Mouse (Mus musculus) kidney, adult 2 months (tissue): ENCODE results near the gene Asic1. TPM values are rescaled to one million over a fixed set of nuclear protein-coding genes. Genes with fewer than 3 reads are reported as not detected.
A peak's percentile ranks its signal among the peaks of the same experiment; 100 is the strongest.

Experiments
- DNase-seq: peaks from one replicate; pipeline ENCODE4 v3.0.0; 2021
- H3K27ac ChIP-seq: fragments of 200-500 bp; 2 replicates; pipeline ENCODE4 v1.5.1; 2012; ENCODE audit warnings: low read depth, low read length, control low read depth, inconsistent platforms; ENCODE audit not compliant: insufficient read depth
- H3K27me3 ChIP-seq: fragments of 200-500 bp; replicated peaks from 2 replicates; pipeline ENCODE4 v1.6.1; 2012; ENCODE audit warnings: mild to moderate bottlenecking, moderate library complexity, low read length, inconsistent platforms; ENCODE audit not compliant: control insufficient read depth, insufficient read depth
- H3K36me3 ChIP-seq: fragments of 200-500 bp; 2 replicates; pipeline ENCODE4 v1.6.1; 2012; ENCODE audit warnings: mild to moderate bottlenecking, moderate library complexity, low read length, inconsistent platforms; ENCODE audit not compliant: control insufficient read depth, insufficient read depth
- H3K4me1 ChIP-seq: fragments of 200-500 bp; 2 replicates; pipeline ENCODE4 v1.6.1; 2011; ENCODE audit warnings: low read length; ENCODE audit not compliant: control insufficient read depth, insufficient read depth
- H3K4me3 ChIP-seq: fragments of 200-500 bp; 2 replicates; pipeline ENCODE4 v1.5.1; 2011; ENCODE audit warnings: mild to moderate bottlenecking, low read depth, low read length, control low read depth; ENCODE audit not compliant: insufficient read depth
- CTCF ChIP-seq: fragments of 200-500 bp; conservative IDR thresholded peaks from 2 replicates; pipeline ENCODE4 v1.5.1; 2011; ENCODE audit warnings: low read depth, mild to moderate bottlenecking, control low read depth, low read length, moderate library complexity, mixed read lengths; ENCODE audit not compliant: insufficient read depth, insufficient read length
- POLR2A ChIP-seq: fragments of 200-500 bp; IDR thresholded peaks from one replicate; pipeline ENCODE4 v1.6.1; 2011; ENCODE audit warnings: low read depth, low read length, control low read depth
- WGBS: fragments of 180-500 bp; shearing (Covaris S2); methylation state at CpG from one replicate; pipeline ENCODE4 v1.1.7; 2018; 5-methylcytosine and 5-hydroxymethylcytosine counted together
- polyA plus RNA-seq: library from polyadenylated mRNA; depleted of rRNA; stranded (reverse); fragments of >200 nt; gene quantifications from 2 replicates; pipeline ENCODE4 v1.2.3, GENCODE M21; 2012

Asic1 gene
- polyA plus RNA-seq, 1 experiment = 0.34 TPM

- no peak for TF ChIP-seq POLR2A
- TF ChIP-seq CTCF = peak; percentile 97
- WGBS = 52% methylated on average over 7 of the region's 7 CpGs
- no peaks in the 10 kb centered on the region for H3K27me3 ChIP-seq
- no peaks in the 10 kb centered on the region; the same call in 1 of the 2 replicates for H3K36me3 ChIP-seq
- DNase-seq = peak; percentile 89
- no peak overlapping the region for H3K4me3 ChIP-seq
- no peak overlapping the region for H3K27ac ChIP-seq
- peaks cover 22% of the 10 kb centered on the region for H3K4me1 ChIP-seq
Observed at GRCm38 (mm10) chr15:99714858-99715257, 44.7 kb downstream of the Asic1 start.

GRCm38 (mm10) chr15:99715361-99715865 is 45.2 kb downstream of the Asic1 start:
- H3K27me3 ChIP-seq = no peaks in the 10 kb centered on the region
- no peak for DNase-seq
- no peaks in the 10 kb centered on the region; the same call in 1 of the 2 replicates for H3K36me3 ChIP-seq
- WGBS = 55% methylated on average over 13 of the region's 13 CpGs
- H3K4me1 ChIP-seq = peaks cover 22% of the 10 kb centered on the region
- H3K4me3 ChIP-seq = no peak overlapping the region
- H3K27ac ChIP-seq = peak overlapping the region; percentile 15; the same call in 1 of the 2 replicates
- TF ChIP-seq POLR2A (no peak), CTCF (no peak)

GRCm38 (mm10) chr15:99715982-99716746 is 46.0 kb downstream of the Asic1 start:
- WGBS = 51% methylated on average over 11 of the region's 11 CpGs
- TF ChIP-seq POLR2A (no peak), CTCF (no peak)
- no peaks in the 10 kb centered on the region for H3K27me3 ChIP-seq
- H3K27ac ChIP-seq = peak overlapping the region; percentile 73
- no peak overlapping the region for H3K4me3 ChIP-seq
- peaks cover 22% of the 10 kb centered on the region for H3K4me1 ChIP-seq
- no peaks in the 10 kb centered on the region; the same call in 1 of the 2 replicates for H3K36me3 ChIP-seq
- peak; percentile 83 for DNase-seq

- H3K27ac ChIP-seq = peak overlapping the region; percentile 73
- no peaks in the 10 kb centered on the region; the same call in 1 of the 2 replicates for H3K36me3 ChIP-seq
- no peaks in the 10 kb centered on the region for H3K27me3 ChIP-seq
- WGBS = 59% methylated on average over 12 of the region's 12 CpGs
- TF ChIP-seq CTCF (no peak), POLR2A (no peak)
- peaks cover 22% of the 10 kb centered on the region for H3K4me1 ChIP-seq
- DNase-seq = no peak
- H3K4me3 ChIP-seq = no peak overlapping the region
Observed at GRCm38 (mm10) chr15:99716814-99717213, 46.6 kb downstream of the Asic1 start.

- no peaks in the 10 kb centered on the region for H3K36me3 ChIP-seq
- WGBS = 20% methylated on average over 26 of the region's 26 CpGs
- peak within 1 kb of the TSS; percentile 82 for H3K4me3 ChIP-seq
- TF ChIP-seq POLR2A (peak; percentile 83), CTCF (no peak)
- peaks cover 26% of the 10 kb centered on the region for H3K4me1 ChIP-seq
- peak within 1 kb of the TSS; percentile 96 for H3K27ac ChIP-seq
- DNase-seq = peak; percentile 90
- no peaks in the 10 kb centered on the region for H3K27me3 ChIP-seq
Observed at GRCm38 (mm10) chr15:99717386-99718334, 47.5 kb downstream of the Asic1 start, which contains the start of gene Gpd1. Gene Gpd1 (plus strand): TSS chr15:99717515.

- Histone ChIP-seq H3K27ac (peak overlapping the region; percentile 96), H3K27me3 (no peaks in the 10 kb centered on the region), H3K4me1 (peaks cover 33% of the 10 kb centered on the region), H3K4me3 (peak overlapping the region; percentile 82), H3K36me3 (no peaks in the 10 kb centered on the region)
- DNase-seq = peak; percentile 88
- 56% methylated on average over 9 of the region's 9 CpGs for WGBS
- TF ChIP-seq CTCF (no peak), POLR2A (no peak)
Observed at GRCm38 (mm10) chr15:99718461-99719021, 48.4 kb downstream of the Asic1 start.

- Histone ChIP-seq H3K27ac (0 out of 2 replicates have a peak overlapping the region, but pooled peaks have one; percentile 5), H3K27me3 (no peaks in the 10 kb centered on the region), H3K4me3 (no peak overlapping the region), H3K36me3 (no peaks in the 10 kb centered on the region), H3K4me1 (peaks cover 44% of the 10 kb centered on the region)
- WGBS = 65% methylated on average over 8 of the region's 8 CpGs
- TF ChIP-seq POLR2A = no peak
- no peak for TF ChIP-seq CTCF
- no peak for DNase-seq
Observed at GRCm38 (mm10) chr15:99719865-99720264, 49.7 kb downstream of the Asic1 start.
